Comparison of ENCODE assay signal across 16 mouse cellular contexts in the genomic region with DNA sequence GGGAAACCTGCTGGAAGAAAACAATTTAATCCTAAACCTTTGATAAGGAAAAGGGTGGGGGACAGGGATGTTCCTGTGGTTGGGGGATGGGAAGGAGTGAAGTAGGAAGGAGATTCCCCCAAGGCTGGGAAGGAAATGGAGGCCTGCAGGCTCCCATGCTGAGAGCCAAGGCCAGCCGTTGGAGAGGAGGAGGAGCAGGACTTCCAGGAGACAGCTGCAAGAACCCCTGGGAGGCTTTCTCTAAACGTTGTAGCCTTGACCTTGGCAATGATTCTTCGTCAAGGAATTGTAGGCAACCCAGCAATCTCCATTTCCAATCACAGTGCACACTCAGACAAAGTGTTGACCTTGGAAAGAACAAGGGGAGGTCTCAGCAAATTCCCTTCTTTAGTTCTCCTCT.
A peak's percentile ranks its signal among the peaks of the same experiment; 100 is the strongest.
DNase-seq lines count a peak whose midpoint lies in the region; ATAC-seq and TF ChIP-seq lines count a peak whose summit lies in the region.
"Had no signal": no experiment of that assay in that cellular context is flagged by ENCODE, and none has a peak within 500 bp of the region (broad histone marks: within the 10 kb centered on the region; RNA-seq: fewer than 3 reads in every experiment).

No protein-coding gene starts in this region.

- peaks cover 6% of the 10 kb centered on the region for H3K9me3 ChIP-seq in heart, embryonic 12.5 days (replicated peaks)
- peaks cover 19% of the 10 kb centered on the region for H3K9me3 ChIP-seq in ES-Bruce4 (replicated peaks; ENCODE audit: control insufficient read depth, insufficient read depth, low read length, poor library complexity, severe bottlenecking)
- no peaks in the 10 kb centered on the region for H3K9me3 ChIP-seq in ES-E14 (ENCODE audit: control insufficient read depth, insufficient read depth, low read depth, low read length)
- no peaks in the 10 kb centered on the region for H3K9me3 ChIP-seq in heart, postnatal 0 days (replicated peaks; ENCODE audit: control insufficient read depth, low read length)
- H3K9me3 ChIP-seq in forebrain, embryonic 11.5 days (ENCODE audit: control insufficient read depth, low read length): no peaks in the 10 kb centered on the region
- H3K9me3 ChIP-seq: embryonic facial prominence, embryonic 12.5 days; heart, embryonic 13.5 days had no signal

- no peaks in the 10 kb centered on the region for H3K27me3 ChIP-seq in heart, adult 2 months (ENCODE audit: control insufficient read depth, insufficient read depth, low read length)
- H3K27me3 ChIP-seq in heart, embryonic 12.5 days (replicated peaks): no peaks in the 10 kb centered on the region
- no peaks in the 10 kb centered on the region for H3K27me3 ChIP-seq in ES-Bruce4 (ENCODE audit: control insufficient read depth, insufficient read depth, low read length, poor library complexity, severe bottlenecking)
- no peaks in the 10 kb centered on the region for H3K27me3 ChIP-seq in heart, postnatal 0 days (ENCODE audit: control insufficient read depth, insufficient read depth, low read length)
- no peaks in the 10 kb centered on the region for H3K27me3 ChIP-seq in forebrain, embryonic 11.5 days (ENCODE audit: control insufficient read depth, insufficient read depth, low read length)
- H3K27me3 ChIP-seq: embryonic facial prominence, embryonic 12.5 days; heart, embryonic 13.5 days had no signal

- peaks cover 10% of the 10 kb centered on the region for H3K36me3 ChIP-seq in heart, adult 2 months (ENCODE audit: control insufficient read depth, insufficient read depth, low read length)
- H3K36me3 ChIP-seq in heart, embryonic 12.5 days: no peaks in the 10 kb centered on the region
- H3K36me3 ChIP-seq in ES-Bruce4 (ENCODE audit: control insufficient read depth, insufficient read depth, low read length, poor library complexity, severe bottlenecking) (no peaks in the 10 kb centered on the region), ES-E14 (ENCODE audit: control insufficient read depth, insufficient read depth, low read length, poor library complexity, severe bottlenecking) (no peaks in the 10 kb centered on the region)
- H3K36me3 ChIP-seq in heart, postnatal 0 days (replicated peaks; ENCODE audit: control insufficient read depth, insufficient read depth, low read length): no peaks in the 10 kb centered on the region
- H3K36me3 ChIP-seq in forebrain, embryonic 11.5 days (ENCODE audit: control insufficient read depth, insufficient read depth, low read length): no peaks in the 10 kb centered on the region
- H3K36me3 ChIP-seq: embryonic facial prominence, embryonic 12.5 days; heart, embryonic 13.5 days had no signal

- no peak overlapping the region for H3K4me2 ChIP-seq in heart, embryonic 12.5 days
- H3K4me2 ChIP-seq in heart, postnatal 0 days (ENCODE audit: low read depth, low read length): no peak overlapping the region
- H3K4me2 ChIP-seq in forebrain, embryonic 11.5 days (ENCODE audit: low read depth, low read length, severe bottlenecking): no peak overlapping the region
- H3K4me2 ChIP-seq: embryonic facial prominence, embryonic 12.5 days; heart, embryonic 13.5 days; hindbrain, embryonic 14.5 days had no signal

- H3K79me2 ChIP-seq in heart, adult 2 months (replicated peaks; ENCODE audit: control insufficient read depth, insufficient read depth, low read length): no peaks in the 10 kb centered on the region

- H3K4me1 ChIP-seq in heart, adult 2 months (ENCODE audit: control insufficient read depth, insufficient read depth, low read length): peaks cover 16% of the 10 kb centered on the region
- H3K4me1 ChIP-seq in heart, embryonic 12.5 days (replicated peaks): peaks cover 4% of the 10 kb centered on the region; the same call in 1 of the 2 replicates
- H3K4me1 ChIP-seq in ES-Bruce4 (ENCODE audit: control insufficient read depth, insufficient read depth, low read length) (peaks cover 11% of the 10 kb centered on the region), ES-E14 (ENCODE audit: control insufficient read depth in 2 of 2, insufficient read depth in 2 of 2, low read length in 2 of 2, poor library complexity in 1 of 2) (peaks cover 4 to 15% of the 10 kb centered on the region in 2 experiments; a peak in 3 of 4 replicates)
- H3K4me1 ChIP-seq in heart, postnatal 0 days (ENCODE audit: control insufficient read depth, insufficient read depth): no peaks in the 10 kb centered on the region; the same call in 1 of the 2 replicates
- 0 out of 2 replicates have a peak, but pooled peaks cover 2% of the 10 kb centered on the region for H3K4me1 ChIP-seq in forebrain, embryonic 11.5 days (replicated peaks; ENCODE audit: control insufficient read depth, insufficient read depth, low read length)
- H3K4me1 ChIP-seq: embryonic facial prominence, embryonic 12.5 days had no signal

- 34% methylated on average over 3 of the region's 3 CpGs for WGBS in heart, adult 2 months
- 40% methylated on average over 3 of the region's 3 CpGs for WGBS in heart, embryonic 12.5 days
- 44% methylated on average over 3 of the region's 3 CpGs for WGBS in heart, postnatal 0 days
- WGBS in forebrain, embryonic 11.5 days: 69% methylated on average over 3 of the region's 3 CpGs

- intact Hi-C loops in heart, adult 2 months (cut with DNase I): loop anchor here (1.0 to 5.0 kb wide), 3 partner anchors 134 to 368 kb away; no protein-coding TSS in a partner anchor

- in situ Hi-C loops in ES-E14 (cut with MboI; ENCODE audit: low sequenced_read_pairs in 2 of 2, unreplicated experiment in 2 of 2): no loop called here

- DNase-seq in heart, adult 2 months: peak; percentile 48 to 65
- peak; percentile 70 for DNase-seq in ES-E14 (ENCODE audit: low read depth, low spot score)
- no peak for DNase-seq in heart, postnatal 0 days (ENCODE audit: low spot score)
- DNase-seq in urinary bladder, adult 18-20 months (ENCODE audit: low spot score in 2 of 2): no peak
- DNase-seq in forebrain, embryonic 11.5 days (ENCODE audit: low spot score): no peak
- DNase-seq: cerebellum, adult 11-12 months; kidney, adult 11 months; liver; lung, adult 2 months; right cerebral cortex, postnatal 25 days had no signal

- TF ChIP-seq CTCF in heart, adult 2 months (IDR thresholded peaks at IDR 0.05): no peak
- TF ChIP-seq CTCF in ES-Bruce4 (IDR thresholded peaks at IDR 0.05; ENCODE audit: low read depth, low read length): no peak
- no peak for TF ChIP-seq CTCF in heart, postnatal 0 days (IDR thresholded peaks at IDR 0.05; ENCODE audit: low read depth)

- peak overlapping the region; percentile 84 for H3K27ac ChIP-seq in heart, adult 2 months
- no peak overlapping the region for H3K27ac ChIP-seq in heart, embryonic 12.5 days (ENCODE audit: poor library complexity, severe bottlenecking)
- H3K27ac ChIP-seq in ES-Bruce4 (ENCODE audit: insufficient read depth, low read length) (peak overlapping the region; percentile 96), ES-E14 (ENCODE audit: insufficient read depth, low read depth, low read length, poor library complexity, severe bottlenecking) (peak overlapping the region; percentile 97; the same call in 1 of the 2 replicates)
- H3K27ac ChIP-seq in heart, postnatal 0 days (ENCODE audit: low read depth): peak overlapping the region; percentile 59; the same call in 1 of the 2 replicates
- no peak overlapping the region for H3K27ac ChIP-seq in forebrain, embryonic 11.5 days (ENCODE audit: low read depth, low read length)
- H3K27ac ChIP-seq: embryonic facial prominence, embryonic 12.5 days; hindbrain, embryonic 14.5 days had no signal

- TF ChIP-seq EP300 in heart, adult 2 months (IDR thresholded peaks at IDR 0.05; ENCODE audit: insufficient read depth, low read depth, low read length): peak; percentile 95
- TF ChIP-seq EP300 in ES-Bruce4 (IDR thresholded peaks at IDR 0.05; ENCODE audit: insufficient read depth, low read depth, low read length): peak; percentile 93
- peak; percentile 73; the same call in 1 of the 2 replicates for TF ChIP-seq EP300 in heart, postnatal 0 days (IDR thresholded peaks at IDR 0.05; ENCODE audit: low read depth)

- ATAC-seq in heart, embryonic 12.5 days (ENCODE audit: insufficient number of reproducible peaks, low FRiP score): no peak
- ATAC-seq in heart, postnatal 0 days (ENCODE audit: insufficient read depth, low read depth): no peak
- no peak for ATAC-seq in forebrain, embryonic 11.5 days (replicated peaks; ENCODE audit: low FRiP score)
- ATAC-seq: midbrain, embryonic 16.5 days had no signal

- no peak overlapping the region for H3K9ac ChIP-seq in heart, adult 2 months (ENCODE audit: low read depth, low read length)
- no peak overlapping the region for H3K9ac ChIP-seq in heart, embryonic 12.5 days
- no peak overlapping the region for H3K9ac ChIP-seq in ES-Bruce4 (ENCODE audit: low read depth, poor library complexity, severe bottlenecking)
- no peak overlapping the region for H3K9ac ChIP-seq in ES-E14 (ENCODE audit: insufficient read depth, low read depth, low read length, poor library complexity, severe bottlenecking)
- H3K9ac ChIP-seq in heart, postnatal 0 days (replicated peaks; ENCODE audit: low read depth, low read length): no peak overlapping the region
- no peak overlapping the region for H3K9ac ChIP-seq in forebrain, embryonic 11.5 days (ENCODE audit: low read length)
- H3K9ac ChIP-seq: embryonic facial prominence, embryonic 12.5 days; heart, embryonic 13.5 days; hindbrain, embryonic 14.5 days had no signal

- no peak overlapping the region for H3K4me3 ChIP-seq in heart, adult 2 months
- no peak overlapping the region for H3K4me3 ChIP-seq in heart, embryonic 12.5 days
- H3K4me3 ChIP-seq in ES-Bruce4 (ENCODE audit: low read depth, low read length): no peak overlapping the region
- H3K4me3 ChIP-seq in ES-E14 (ENCODE audit: insufficient read depth in 1 of 2, low read depth in 1 of 2, low read length in 2 of 2, poor library complexity in 1 of 2, severe bottlenecking in 1 of 2): no peak overlapping the region
- no peak overlapping the region for H3K4me3 ChIP-seq in heart, postnatal 0 days (ENCODE audit: low read depth, low read length)
- H3K4me3 ChIP-seq in forebrain, embryonic 11.5 days (ENCODE audit: low read depth, low read length): no peak overlapping the region
- H3K4me3 ChIP-seq: embryonic facial prominence, embryonic 12.5 days; heart, embryonic 13.5 days had no signal

- 0 out of 2 replicates have a peak, but pooled peaks have one; percentile 14 for TF ChIP-seq POLR2A in heart, adult 2 months (IDR thresholded peaks at IDR 0.05; ENCODE audit: insufficient read depth, low read depth, low read length)
- TF ChIP-seq POLR2A in ES-Bruce4 (IDR thresholded peaks at IDR 0.05; ENCODE audit: insufficient read depth, low read length): no peak

TF ChIP-seq in ES-E14, 5 proteins besides CTCF, POLR2A, EP300 and RAD21:
- no peak for TF ChIP-seq MAFK (IDR thresholded peaks at IDR 0.05; ENCODE audit: insufficient read depth, low read depth, low read length)
- no peak for TF ChIP-seq HCFC1 (IDR thresholded peaks at IDR 0.05; ENCODE audit: borderline replicate concordance, insufficient read depth, low read length)
- no peak for TF ChIP-seq ZC3H11A (IDR thresholded peaks at IDR 0.05; ENCODE audit: borderline replicate concordance, low read depth, low read length)
- peak; percentile 14; the same call in 1 of the 2 replicates for TF ChIP-seq CHD2 (IDR thresholded peaks at IDR 0.05; ENCODE audit: low read depth, low read length)
- no peak for TF ChIP-seq ZNF384 (IDR thresholded peaks at IDR 0.05; ENCODE audit: low read depth, low read length)

Comparison
In these comparisons a context has a peak if more than half of its experiments do, and no peak if none do; other contexts are left out.
1. DNase-seq: peak in heart, adult 2 months (2 of 2) and ES-E14 (single experiment); none in heart, postnatal 0 days (single experiment), urinary bladder, adult 18-20 months (0 of 2) and forebrain, embryonic 11.5 days (single experiment).
2. H3K27ac ChIP-seq: peak in heart, adult 2 months (single experiment), ES-Bruce4 (single experiment), ES-E14 (single experiment) and heart, postnatal 0 days (single experiment); none in heart, embryonic 12.5 days (single experiment) and forebrain, embryonic 11.5 days (single experiment).